In genomic region chr10:84774573-84774972, GRCm38 (mm10) we compare ENCODE assay signal across 7 mouse cellular contexts. TPM values are rescaled to one million over a fixed set of nuclear protein-coding genes. Genes with fewer than 3 reads are reported as not detected.
DNase-seq lines count a peak whose midpoint lies in the region; ATAC-seq and TF ChIP-seq lines count a peak whose summit lies in the region.

No protein-coding gene starts in this region.

- DNase-seq in right cerebral cortex, postnatal 25 days: peak; percentile 21
- no peak for DNase-seq in right cerebral cortex, adult 18-20 months
- peak; percentile 81 for DNase-seq in gastrocnemius, adult 2 months
- peak; percentile 46 for DNase-seq in kidney, postnatal 0 days (ENCODE audit: low spot score)
- peak; percentile 80 to 83 for DNase-seq in monocyte, adult 2 months (ENCODE audit: low read depth in 1 of 2, low spot score in 2 of 2)
- DNase-seq in neural tube, embryonic 10.5 days (ENCODE audit: extremely low spot score, low spot score): no peak
- no peak for DNase-seq in urinary bladder, adult 18-20 months (ENCODE audit: low spot score in 2 of 2)

- intact Hi-C loops in gastrocnemius, adult 2 months (cut with DNase I): no loop called here

- H3K9me3 ChIP-seq in kidney, postnatal 0 days (replicated peaks; ENCODE audit: low read length): no peaks in the 10 kb centered on the region

- H3K27ac ChIP-seq in gastrocnemius, adult 2 months: 0 out of 2 replicates have a peak overlapping the region, but pooled peaks have one; percentile 35
- no peak overlapping the region for H3K27ac ChIP-seq in kidney, postnatal 0 days

- no peak overlapping the region; the same call in 1 of the 2 replicates for H3K4me3 ChIP-seq in gastrocnemius, adult 2 months
- H3K4me3 ChIP-seq in kidney, postnatal 0 days (replicated peaks; ENCODE audit: low read depth, low read length): no peak overlapping the region

- WGBS in kidney, postnatal 0 days: 51% methylated on average over 12 of the region's 12 CpGs

- H3K9ac ChIP-seq in kidney, postnatal 0 days (ENCODE audit: low read depth, low read length): no peak overlapping the region

- H3K4me2 ChIP-seq in kidney, postnatal 0 days (ENCODE audit: low read length): no peak overlapping the region

- H3K36me3 ChIP-seq in kidney, postnatal 0 days (ENCODE audit: insufficient read depth, low read length): no peaks in the 10 kb centered on the region

- no peak for ATAC-seq in kidney, postnatal 0 days (replicated peaks; ENCODE audit: low FRiP score, low read depth)

- TF ChIP-seq CTCF in gastrocnemius, adult 2 months (IDR thresholded peaks at IDR 0.05): no peak
- TF ChIP-seq CTCF in kidney, postnatal 0 days (IDR thresholded peaks at IDR 0.05; ENCODE audit: low read depth): no peak

- H3K27me3 ChIP-seq in kidney, postnatal 0 days (ENCODE audit: insufficient read depth, low read length): no peaks in the 10 kb centered on the region

- H3K4me1 ChIP-seq in kidney, postnatal 0 days (replicated peaks; ENCODE audit: insufficient read depth, low read length): peaks cover 3% of the 10 kb centered on the region; the same call in 1 of the 2 replicates

RNA-seq across cellular contexts. Expression of gene Rfx4, which starts 18.7 kb away (rescaled TPM):
- total RNA-seq in gastrocnemius, adult 2 months (2021): not detected
- 0.05 and 0.18 TPM in 2 replicates for polyA plus RNA-seq in kidney, postnatal 0 days (2015; fragmentation: Nextera tagmentation; extraction: Ambion mirVana)

Comparison
In these comparisons a context has a peak if more than half of its experiments do, and no peak if none do; other contexts are left out.
1. DNase-seq: peak in right cerebral cortex, postnatal 25 days (single experiment), gastrocnemius, adult 2 months (single experiment), kidney, postnatal 0 days (single experiment) and monocyte, adult 2 months (2 of 2); none in right cerebral cortex, adult 18-20 months (single experiment), neural tube, embryonic 10.5 days (single experiment) and urinary bladder, adult 18-20 months (0 of 2).